Mouse (Mus musculus) left cerebral cortex, postnatal 14 days (tissue): ENCODE measurements at regions not wholly inside any gene's neighbourhood (a gene's known extent, or its start where the extent isn't known, plus 50 kb on each side); places are given as distances from the start of the nearest gene placed in this dataset.

Experiments
- DNase-seq, 2 experiments: peaks; one replicate each; pipeline ENCODE4 v3.0.0; 2021 to 2022; ENCODE audit warnings: low spot score in 2 of 2, mixed read lengths in 1 of 2
- intact Hi-C: fragments of 180-260 bp; cut with DNase I; formaldehyde crosslinking; loops from one replicate; pipeline ENCODE4 v1.15.1; 2025

GRCm38 (mm10) chr4:127545106-127545505 lies 187.1 kb upstream of the Gjb5 start:
- intact Hi-C loops: no loop called here
- no peak for DNase-seq

- intact Hi-C loops: loop anchor here (5.0 kb wide), 1 partner anchor 49 kb away; no protein-coding TSS in a partner anchor
- peak; percentile 19 to 42 for DNase-seq
Measured at GRCm38 (mm10) chr4:127543276-127543675, 185.3 kb upstream of the Gjb5 start.

DNA sequence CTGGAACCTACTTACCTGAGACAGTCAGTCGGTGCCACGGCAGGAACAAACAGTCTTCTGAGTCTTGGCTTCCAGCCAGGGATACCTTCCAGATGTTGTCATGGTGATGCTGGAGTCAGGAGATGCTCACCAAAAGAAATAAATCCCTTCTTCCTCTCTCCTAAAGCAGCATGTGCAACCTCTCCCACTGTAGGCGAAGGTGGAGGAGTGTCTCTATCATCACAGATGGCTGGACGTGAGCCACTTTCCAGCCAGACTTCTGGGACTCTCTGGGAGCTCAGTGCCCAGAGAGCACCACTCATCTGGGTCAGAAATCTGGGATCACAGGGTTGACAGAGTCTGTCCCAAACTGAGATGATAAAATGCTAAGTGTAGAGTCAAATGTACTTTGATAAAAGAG lies 184.8 kb upstream of the Gjb5 start:
- intact Hi-C loops: loop anchor here (5.0 kb wide), 1 partner anchor 50 kb away; no protein-coding TSS in a partner anchor
- DNase-seq: peak in 1 of 2 experiments; percentile 29

DNA sequence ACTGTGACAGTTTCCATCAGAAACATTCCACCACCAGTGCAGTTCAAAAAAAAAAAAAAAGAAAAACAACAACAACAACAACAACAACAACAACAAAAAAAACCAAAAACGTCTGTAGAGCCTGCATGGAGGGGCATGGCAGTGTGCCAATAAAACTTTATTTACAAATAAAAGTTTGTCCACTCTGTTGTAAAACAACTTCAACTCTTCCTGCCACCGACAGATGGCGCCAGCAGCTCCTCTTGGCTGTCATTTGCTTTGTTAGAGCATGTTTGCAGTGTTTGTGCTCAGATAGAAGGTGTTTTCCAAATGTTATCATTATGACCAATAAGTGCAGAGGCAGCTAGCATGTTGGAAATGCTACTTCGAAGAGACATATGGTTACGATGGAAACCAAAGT lies 179.0 kb upstream of the Gjb5 start:
- peak; percentile 33 to 48 for DNase-seq

GRCm38 (mm10) chr4:127535630-127536029 lies 177.6 kb upstream of the Gjb5 start:
- DNase-seq: no peak
- intact Hi-C loops: no loop called here

More for the DNA sequence above, 179.0 kb upstream of the Gjb5 start:
- intact Hi-C loops: no loop called here

DNA sequence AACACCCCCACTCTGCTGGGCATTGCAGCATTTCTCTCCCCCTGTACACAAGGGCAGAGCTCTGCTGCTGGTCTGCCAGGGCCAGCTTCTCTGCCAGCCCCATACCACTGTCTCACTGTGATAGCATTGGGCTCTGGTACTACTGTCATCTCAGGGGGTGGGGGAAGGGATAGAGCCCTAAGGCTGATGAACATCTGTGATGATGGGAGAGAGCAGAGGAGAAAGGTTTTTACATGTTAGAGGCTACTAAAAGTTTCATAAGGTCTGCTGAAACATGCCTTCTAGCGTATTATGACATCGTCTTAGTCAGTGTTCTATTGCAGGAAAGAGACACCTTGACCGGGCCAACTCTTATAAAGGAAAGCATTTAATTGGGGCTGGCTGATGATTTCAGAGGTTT lies 176.4 kb upstream of the Gjb5 start:
- intact Hi-C loops: no loop called here

GRCm38 (mm10) chr4:127533726-127534125 lies 175.7 kb upstream of the Gjb5 start:
- DNase-seq: no peak
- intact Hi-C loops: no loop called here

More for the DNA sequence above, 176.4 kb upstream of the Gjb5 start:
- no peak for DNase-seq

DNA sequence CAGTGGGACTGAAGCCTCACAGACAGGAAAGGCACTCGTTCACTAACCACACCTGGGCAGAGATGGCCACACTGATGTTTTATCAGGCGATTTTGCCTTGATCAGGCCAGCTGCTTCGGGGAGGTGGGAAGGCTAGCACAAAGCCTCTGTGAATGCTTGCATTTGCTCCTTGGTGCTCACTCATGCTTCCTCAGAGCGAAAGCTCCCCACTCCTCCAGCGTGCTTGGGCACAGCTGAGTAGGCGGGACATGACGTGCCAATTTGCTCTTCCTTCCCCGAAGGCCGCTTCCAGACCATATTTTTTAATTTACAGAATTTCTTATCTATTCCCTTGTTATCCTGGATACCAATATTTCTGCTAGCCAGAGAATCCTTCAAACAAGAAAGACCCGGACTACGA lies 172.8 kb upstream of the Gjb5 start:
- no peak for DNase-seq
- intact Hi-C loops: no loop called here

DNA sequence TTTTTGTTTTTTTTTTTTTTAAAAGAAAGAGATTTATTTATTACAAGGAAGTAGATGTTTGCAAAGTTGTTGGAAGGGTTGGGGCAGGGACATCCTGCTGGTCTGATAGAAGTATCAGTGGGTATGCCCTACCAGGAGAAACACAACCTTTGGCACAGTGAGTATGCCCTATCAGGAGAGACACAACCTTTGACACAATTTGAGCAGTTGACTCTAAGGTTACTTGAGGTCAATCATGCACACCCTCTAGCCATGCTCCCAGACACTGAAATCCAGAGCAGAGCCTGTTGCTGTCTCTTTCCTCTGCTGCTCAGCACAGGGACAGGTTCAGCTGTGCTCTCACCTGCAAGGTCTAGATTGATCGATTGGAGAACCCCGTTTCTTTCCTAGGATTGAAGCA lies 164.2 kb upstream of the Gjb5 start:
- DNase-seq: no peak
- intact Hi-C loops: no loop called here

DNA sequence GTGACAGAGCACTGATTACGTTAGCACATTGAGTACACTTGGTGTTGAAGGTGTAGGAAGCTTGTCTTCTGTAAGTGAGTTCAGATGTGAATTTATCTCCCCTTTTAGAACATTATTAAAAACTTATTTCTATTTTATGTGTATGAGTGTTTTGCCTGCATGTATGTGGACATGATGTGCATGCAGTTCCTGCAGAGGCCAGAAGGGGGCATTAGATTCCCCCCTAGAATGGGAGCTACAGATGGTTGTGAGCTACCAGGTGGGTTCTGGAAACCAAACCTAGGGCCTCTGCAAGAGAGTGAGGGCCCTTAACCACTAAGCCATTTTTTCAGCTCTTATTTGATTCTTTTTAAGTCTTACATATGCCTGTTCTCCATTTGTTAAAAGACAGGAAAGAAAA lies 160.0 kb upstream of the Gjb5 start:
- intact Hi-C loops: no loop called here
- peak; percentile 23 to 24 for DNase-seq

DNA sequence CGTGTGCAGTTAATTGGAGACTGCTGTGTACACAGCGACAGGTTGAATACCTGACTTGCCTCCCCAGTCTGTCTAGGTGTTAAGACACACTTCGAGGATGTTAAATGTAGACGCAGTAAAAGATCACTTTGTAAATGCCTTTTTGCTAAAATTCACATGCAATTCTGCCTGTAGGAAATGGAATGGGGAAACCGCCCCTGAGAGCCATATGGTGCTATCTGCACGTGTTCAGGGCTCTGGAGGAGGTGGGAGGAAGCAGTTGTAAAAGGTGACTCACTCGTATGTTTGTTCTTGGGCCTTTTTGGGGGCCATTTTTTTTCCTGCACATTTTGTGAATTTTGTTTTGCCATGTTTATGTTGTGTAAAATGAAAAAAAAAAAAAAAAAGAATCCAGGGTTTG lies 159.6 kb upstream of the Gjb5 start:
- peak; percentile 67 to 74 for DNase-seq
- intact Hi-C loops: no loop called here

GRCm38 (mm10) chr4:127509936-127510335 lies 152.0 kb upstream of the Gjb5 start:
- intact Hi-C loops: no loop called here

GRCm38 (mm10) chr4:127502621-127503020 lies 144.6 kb upstream of the Gjb5 start:
- no peak for DNase-seq
- intact Hi-C loops: no loop called here

More at GRCm38 (mm10) chr4:127509936-127510335, 152.0 kb upstream of the Gjb5 start:
- DNase-seq: peak; percentile 57 to 75

GRCm38 (mm10) chr4:127501881-127502280 lies 143.9 kb upstream of the Gjb5 start:
- no peak for DNase-seq
- intact Hi-C loops: no loop called here

- DNase-seq: no peak
- intact Hi-C loops: no loop called here
Measured at GRCm38 (mm10) chr4:127487016-127487780, 129.2 kb upstream of the Gjb5 start.

DNA sequence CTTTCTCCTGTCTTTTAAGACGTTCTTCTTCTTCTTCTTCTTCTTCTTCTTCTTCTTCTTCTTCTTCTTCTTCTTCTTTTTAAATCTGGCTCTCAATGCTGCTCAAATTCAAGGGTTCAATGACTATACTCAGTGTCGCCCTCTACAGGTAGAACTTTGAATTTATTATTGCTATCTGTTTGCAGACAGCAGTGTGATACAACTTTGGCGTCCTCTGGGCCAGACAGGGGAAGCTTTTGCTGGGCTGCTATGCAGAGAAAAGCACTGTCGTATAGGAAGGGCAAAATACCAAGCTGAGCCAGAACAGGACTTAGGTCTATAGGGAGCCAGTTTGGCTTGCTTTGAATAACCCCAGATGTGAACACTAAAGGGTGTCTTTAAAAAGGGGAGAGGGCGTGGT lies 127.3 kb upstream of the Gjb5 start:
- intact Hi-C loops: no loop called here
- DNase-seq: no peak

- DNase-seq: no peak
- intact Hi-C loops: no loop called here
Measured at GRCm38 (mm10) chr4:127482461-127482860, 124.5 kb upstream of the Gjb5 start.

DNA sequence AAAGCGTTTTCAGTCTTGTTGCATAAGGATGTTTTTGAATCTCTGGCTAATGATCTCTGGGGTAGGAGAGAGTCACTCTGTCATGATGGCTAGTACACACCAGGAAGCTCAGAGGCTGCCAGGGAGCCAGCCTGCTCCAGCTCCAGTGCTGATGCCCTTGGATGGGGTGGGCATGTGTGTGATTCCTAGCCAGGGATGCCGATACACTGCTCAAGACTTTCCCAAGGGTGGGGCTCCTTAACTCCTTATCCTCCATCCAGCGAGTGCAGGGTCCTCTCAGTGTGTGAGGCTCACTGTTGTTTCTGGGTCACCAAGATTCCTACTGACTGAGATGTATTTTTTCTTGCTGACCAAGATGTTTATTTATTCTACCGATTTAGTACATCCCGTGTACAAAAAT lies 122.4 kb upstream of the Gjb5 start:
- DNase-seq: no peak
- intact Hi-C loops: no loop called here

- intact Hi-C loops: no loop called here
- DNase-seq: no peak
Measured at GRCm38 (mm10) chr4:127469877-127470276, 111.9 kb upstream of the Gjb5 start.

DNA sequence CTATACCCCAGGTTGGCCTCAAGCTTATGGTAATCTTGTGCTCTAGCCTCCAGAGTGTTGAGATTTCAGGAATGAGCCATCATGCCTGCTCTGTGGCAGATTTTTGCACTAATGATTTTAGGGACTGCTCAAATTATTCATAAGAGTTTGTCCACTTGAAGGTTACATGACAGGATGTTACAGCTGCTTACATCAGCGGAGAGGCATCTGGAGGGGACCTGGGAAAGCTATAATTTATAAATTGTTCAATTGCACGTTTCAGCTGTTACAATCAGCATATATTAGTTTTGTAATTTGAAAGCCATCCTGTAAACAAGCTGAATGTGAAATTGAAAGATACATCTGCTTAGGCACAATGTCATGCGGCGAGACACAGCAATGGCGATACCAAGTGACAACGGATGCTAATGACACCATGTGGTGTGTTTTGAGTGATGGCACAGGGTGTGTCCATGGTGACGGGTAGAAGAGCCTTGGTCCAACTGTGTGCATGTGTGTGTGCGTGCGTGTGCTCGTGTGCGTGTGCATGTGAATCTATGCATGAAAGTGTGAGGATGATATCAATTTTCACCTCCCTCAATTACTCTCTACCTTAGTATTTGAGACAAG lies 96.6 kb upstream of the Gjb5 start:
- intact Hi-C loops: no loop called here
- DNase-seq: no peak

DNA sequence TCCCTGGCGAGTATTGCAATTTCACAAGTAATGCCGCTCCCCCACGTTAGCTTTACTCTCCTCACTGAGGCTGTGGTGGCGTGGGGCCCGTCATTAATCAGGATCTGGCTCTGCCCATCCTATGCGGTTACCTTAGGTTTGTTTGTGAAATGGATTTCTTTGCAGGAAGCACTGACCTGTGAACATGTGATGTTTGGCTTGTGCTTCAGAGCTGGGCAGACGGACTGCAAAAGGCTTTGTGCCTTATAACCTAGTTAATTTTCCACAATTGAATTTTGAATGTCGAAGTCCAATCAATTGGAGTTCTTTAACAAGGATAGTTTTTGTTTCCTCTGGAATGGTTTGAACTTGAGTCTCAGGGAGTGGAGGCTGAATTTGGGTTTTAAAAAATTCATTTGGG lies 94.1 kb upstream of the Gjb5 start:
- no peak for DNase-seq
- intact Hi-C loops: no loop called here
